Mouse (Mus musculus): ENCODE data around the gene Emd.

The Emd gene

DNA sequence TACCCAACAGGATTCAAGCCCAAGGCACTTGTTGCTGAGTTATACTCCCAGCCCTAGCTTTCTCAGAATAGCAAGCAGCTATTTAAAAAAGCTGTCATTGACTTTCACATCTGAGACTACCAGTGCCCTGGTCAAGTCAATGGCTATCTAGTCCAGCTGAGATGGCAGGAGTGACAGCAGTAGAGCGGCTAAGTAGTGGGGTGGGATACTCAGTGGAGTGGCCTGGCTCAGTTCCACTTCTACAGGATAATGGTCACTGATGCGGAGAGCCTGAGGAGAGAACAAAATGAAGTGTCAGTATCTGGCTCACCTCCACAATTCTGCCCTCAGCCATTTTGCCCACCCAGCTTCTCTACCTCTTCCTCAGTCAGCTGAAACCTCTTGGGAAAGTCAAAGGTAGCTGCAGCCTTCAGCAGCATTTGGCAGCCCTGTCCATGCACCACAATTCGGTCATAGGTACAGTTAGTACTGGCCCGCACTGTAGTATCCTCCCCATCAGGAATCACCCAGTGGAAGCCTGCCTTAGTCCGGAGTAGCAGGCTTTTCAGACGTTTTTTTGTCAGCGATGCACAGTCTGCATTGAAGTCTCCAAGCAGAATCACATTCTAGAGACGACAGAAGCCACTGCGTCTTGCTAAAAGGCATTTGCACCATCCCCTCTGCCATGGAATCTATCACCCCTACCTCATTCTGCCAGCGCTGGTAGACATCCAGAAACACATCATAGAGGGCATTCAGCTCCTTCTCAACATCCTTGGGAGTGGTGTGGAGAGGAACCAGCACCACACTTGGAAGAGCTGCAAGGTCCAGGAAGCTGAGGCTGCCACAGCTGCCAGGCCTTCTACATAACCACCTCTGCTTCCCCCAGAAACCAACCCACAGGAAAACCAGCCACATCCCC lies 19.2 kb downstream of the Emd start:
- peak; percentile 9 for DNase-seq (ENCODE audit: low spot score)

- no peak for DNase-seq (ENCODE audit: low spot score)
These were observed 23.4 kb downstream of the Emd start for GRCm38 (mm10) chrX:74277916-74278315.

DNA sequence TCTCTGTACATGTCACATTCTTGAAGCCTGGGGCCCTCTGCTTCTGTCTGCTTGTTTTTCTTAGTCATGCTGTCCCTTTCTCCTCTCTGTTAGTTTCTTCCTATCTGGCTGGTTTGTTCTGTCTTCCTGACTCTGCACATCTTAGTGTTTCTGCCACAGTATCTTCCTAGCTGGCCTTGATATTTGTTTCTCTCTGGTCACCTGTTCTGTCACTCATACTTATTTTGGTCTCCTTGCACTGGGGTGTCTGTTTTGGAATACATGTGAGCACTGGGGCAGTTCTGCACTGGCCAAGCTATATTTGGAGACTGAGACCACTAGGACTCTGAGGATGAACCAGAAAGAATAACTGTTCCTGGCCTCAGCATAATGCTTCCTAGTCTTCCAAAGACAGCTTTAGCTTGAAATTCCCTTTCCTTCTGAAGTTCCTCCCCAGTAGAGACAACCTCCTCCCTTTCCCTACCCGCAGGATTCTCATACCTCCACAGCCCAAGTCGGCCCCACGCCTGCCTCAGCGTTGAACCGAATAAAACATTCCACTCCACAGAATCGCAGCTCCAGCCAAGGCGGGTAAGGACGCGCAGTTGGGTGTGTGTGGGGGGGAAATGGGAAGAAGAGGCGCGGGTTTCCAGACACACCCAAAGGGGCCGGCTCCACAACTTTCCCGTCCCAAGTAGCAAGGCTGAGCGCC lies 26.7 kb downstream of the Emd start:
- DNase-seq (ENCODE audit: low spot score): no peak

DNA sequence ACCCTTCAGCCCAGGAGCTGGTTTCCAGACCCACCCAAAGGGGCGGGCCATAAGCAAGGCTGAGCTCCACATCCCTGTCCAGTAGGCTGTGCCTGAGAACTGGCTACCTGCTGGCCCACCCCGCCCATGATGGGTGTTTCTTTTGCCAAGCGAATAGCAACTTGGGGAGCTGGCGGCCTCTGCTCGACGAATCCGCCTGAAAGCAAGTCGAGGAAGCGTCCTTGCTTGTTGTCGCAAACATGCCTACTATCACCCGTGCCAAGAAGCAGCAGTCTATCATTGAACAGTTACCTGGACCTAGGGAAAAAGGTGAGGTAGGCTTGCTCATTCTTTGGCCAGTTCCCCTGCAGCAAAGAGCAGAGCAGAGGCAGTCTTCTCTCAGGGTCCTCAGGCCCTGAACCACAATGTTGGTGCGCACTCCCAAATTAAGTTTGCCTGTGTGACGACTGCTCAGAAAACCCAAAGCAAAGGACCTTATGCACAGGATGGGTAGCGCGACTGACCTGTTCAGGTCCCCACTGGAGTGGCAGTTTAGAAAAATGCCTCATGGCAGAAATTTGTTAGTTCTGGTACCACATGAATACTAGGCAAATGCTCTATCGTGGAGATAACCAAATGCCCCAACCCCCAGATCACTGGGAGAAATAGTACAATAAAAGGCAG lies 27.4 kb downstream of the Emd start, which contains the start of the genes Taz and Dnase1l1:
Gene Taz (plus strand): TSS at position 181 of the 663 bp plus-strand sequence.
Gene Dnase1l1 (minus strand): TSS at position 606 of the 663 bp plus-strand sequence.
- DNase-seq (ENCODE audit: low spot score): peak; percentile 81

GRCm38 (mm10) chrX:74282395-74283091 lies 28.1 kb downstream of the Emd start:
- peak; percentile 84 for DNase-seq (ENCODE audit: low spot score)

- DNase-seq (ENCODE audit: low spot score): no peak
These were observed 28.6 kb downstream of the Emd start for GRCm38 (mm10) chrX:74283092-74283437.

DNA sequence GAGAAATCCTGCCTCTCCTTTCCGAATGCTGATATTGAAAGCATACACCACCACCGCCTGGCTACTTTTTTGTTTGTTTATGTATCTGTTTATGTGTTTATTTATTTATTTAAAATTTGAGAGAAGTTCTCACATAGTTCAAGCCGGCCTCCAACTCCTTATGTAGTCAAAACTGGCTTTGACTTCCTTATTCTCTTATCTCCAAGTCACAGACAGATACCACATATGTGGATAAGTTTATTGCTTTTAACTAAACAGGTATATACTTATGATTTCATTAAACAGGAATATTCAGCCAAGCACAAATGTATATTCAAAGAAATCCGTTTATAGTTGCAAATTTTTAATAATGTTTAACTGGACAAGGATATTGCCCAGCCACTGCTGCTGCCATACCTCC lies 38.9 kb downstream of the Emd start:
- no peak for DNase-seq (ENCODE audit: low spot score)

- peak; percentile 93 for DNase-seq (ENCODE audit: low spot score)
These were observed 42.3 kb downstream of the Emd start, which contains the start of gene Atp6ap1 for GRCm38 (mm10) chrX:74296538-74297448. Gene Atp6ap1 (plus strand): TSS chrX:74297097.

GRCm38 (mm10) chrX:74298348-74298747 lies 43.9 kb downstream of the Emd start:
- DNase-seq (ENCODE audit: low spot score): no peak

DNA sequence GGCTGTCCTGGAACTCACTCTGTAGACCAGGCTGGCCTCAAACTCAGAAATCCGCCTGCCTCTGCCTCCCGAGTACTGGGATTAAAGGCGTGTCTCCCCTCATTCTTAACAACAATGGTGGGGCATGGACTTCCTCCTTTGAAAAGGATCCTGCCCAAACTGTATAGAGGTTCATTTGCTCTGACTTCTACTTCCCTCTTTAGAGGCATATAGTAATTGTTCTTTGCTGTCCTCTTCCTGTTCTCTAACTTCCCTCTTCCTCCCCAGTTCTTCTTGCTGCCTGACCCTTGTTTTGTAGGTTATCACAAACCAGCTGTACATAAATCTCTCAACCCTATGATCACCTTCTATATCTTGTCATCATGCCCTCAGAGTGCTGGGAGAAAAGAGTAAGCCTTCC lies 45.2 kb downstream of the Emd start:
- DNase-seq (ENCODE audit: low spot score): no peak

GRCm38 (mm10) chrX:74304867-74305700 lies 50.6 kb downstream of the Emd start, which contains the start of gene Gdi1:
Gene Gdi1 (plus strand): TSS chrX:74304998.
- DNase-seq (ENCODE audit: low spot score): peak; percentile 83
